Mouse (Mus musculus) hindbrain, postnatal 0 days (tissue): ENCODE data around the gene Gm5475. TPM values are rescaled to one million over a fixed set of nuclear protein-coding genes. Genes with fewer than 3 reads are reported as not detected.

Source experiments
- ATAC-seq: fragments of 200-750 bp; cut with Nextera tagmentation; 2 replicates; pipeline ENCODE4 v1.8.0; 2017; ENCODE audit warnings: mild to moderate bottlenecking, moderate TSS enrichment, moderate library complexity
- DNase-seq: peaks from one replicate; pipeline ENCODE4 v3.0.0-alpha.2; 2015; ENCODE audit warnings: low spot score
- H3K27ac ChIP-seq: fragments of 300-500 bp; sonication (generic); 2 replicates; pipeline ENCODE4 v1.5.1; 2014; ENCODE audit warnings: mild to moderate bottlenecking
- H3K27me3 ChIP-seq: fragments of 300-500 bp; sonication (generic); 2 replicates; pipeline ENCODE4 v1.6.1; 2014; ENCODE audit warnings: low read length, mixed read lengths; ENCODE audit not compliant: insufficient read depth
- H3K36me3 ChIP-seq: fragments of 300-500 bp; sonication (generic); 2 replicates; pipeline ENCODE4 v1.6.1; 2014; ENCODE audit warnings: low read length, mixed read lengths; ENCODE audit not compliant: insufficient read depth
- H3K4me1 ChIP-seq: fragments of 300-500 bp; sonication (generic); 2 replicates; pipeline ENCODE4 v1.6.1; 2014; ENCODE audit warnings: antibody characterized with exemption, low read length, mixed read lengths; ENCODE audit not compliant: insufficient read depth
- H3K4me2 ChIP-seq: fragments of 300-500 bp; sonication (generic); 2 replicates; pipeline ENCODE4 v1.6.1; 2014; ENCODE audit warnings: low read depth, mild to moderate bottlenecking, low read length, moderate library complexity, mixed read lengths
- H3K4me3 ChIP-seq: fragments of 300-500 bp; sonication (generic); 2 replicates; pipeline ENCODE4 v1.5.1; 2014; ENCODE audit warnings: low read length
- H3K9ac ChIP-seq: fragments of 300-500 bp; sonication (generic); replicated peaks from 2 replicates; pipeline ENCODE4 v1.6.1; 2014; ENCODE audit warnings: mild to moderate bottlenecking, low read length, moderate library complexity, mixed read lengths
- H3K9me3 ChIP-seq: fragments of 300-500 bp; sonication (generic); 2 replicates; pipeline ENCODE4 v1.6.1; 2016; ENCODE audit warnings: low read length, mixed read lengths
- CTCF ChIP-seq: IDR thresholded peaks from 2 replicates; pipeline ENCODE4 v1.5.1; 2016; ENCODE audit warnings: antibody characterized with exemption, control low read depth, low read depth
- WGBS: fragments of 180-500 bp; shearing (Covaris S2); extraction: QIAGEN DNeasy Blood & Tissue Kit; methylation state at CpG from one replicate; pipeline ENCODE4 v1.1.7; 2014; 5-methylcytosine and 5-hydroxymethylcytosine counted together
- polyA plus RNA-seq: library from polyadenylated mRNA; unstranded; fragments of >200 nt; fragmentation: Nextera tagmentation; extraction: Ambion mirVana; gene quantifications from 2 replicates; pipeline ENCODE4 v1.2.1, GENCODE M21; 2015
- total RNA-seq: library from RNA; depleted of rRNA; stranded (reverse); fragments of >200 nt; gene quantifications from 2 replicates; pipeline ENCODE4 v1.2.3, GENCODE M21; 2014

Gm5475 gene
- total and polyA plus RNA-seq, 2 experiments from 2014 or later: 0.10 TPM; not detected in 1

GRCm38 (mm10) chr15:100423916-100424315 is 2.0 kb downstream of the Gm5475 start:
- DNase-seq (peak; percentile 33), ATAC-seq (no peak)
- no peaks in the 10 kb centered on the region for H3K9me3 ChIP-seq
- H3K36me3 ChIP-seq: no peaks in the 10 kb centered on the region
- H3K4me1 ChIP-seq: peaks cover 17% of the 10 kb centered on the region; the same call in 1 of the 2 replicates
- peak overlapping the region; percentile 97 for H3K4me2 ChIP-seq
- no peak overlapping the region for H3K27ac ChIP-seq
- H3K4me3 ChIP-seq: peak overlapping the region; percentile 90
- peak overlapping the region; percentile 91; the same call in 1 of the 2 replicates for H3K9ac ChIP-seq
- no peaks in the 10 kb centered on the region for H3K27me3 ChIP-seq
- 2% methylated on average over 14 of the region's 14 CpGs for WGBS
- no peak for TF ChIP-seq CTCF

- WGBS: 27% methylated on average over 17 of the region's 17 CpGs
- Histone ChIP-seq H3K36me3 (no peaks in the 10 kb centered on the region), H3K27me3 (no peaks in the 10 kb centered on the region), H3K9me3 (no peaks in the 10 kb centered on the region), H3K9ac (no peak within 1 kb of the TSS), H3K27ac (no peak within 1 kb of the TSS), H3K4me1 (peaks cover 13% of the 10 kb centered on the region; the same call in 1 of the 2 replicates), H3K4me2 (peak within 1 kb of the TSS; percentile 97), H3K4me3 (peak within 1 kb of the TSS; percentile 90)
- ATAC-seq: no peak
- DNase-seq: no peak
- no peak for TF ChIP-seq CTCF
These were observed 2.6 kb downstream of the Gm5475 start, which contains the start of gene Slc11a2 for GRCm38 (mm10) chr15:100424396-100425122. Slc11a2 (minus strand) TSS chr15:100425072.

- no peak overlapping the region for H3K4me2 ChIP-seq
- H3K9ac ChIP-seq: no peak overlapping the region
- 88% methylated on average over 13 of the region's 13 CpGs for WGBS
- no peak for DNase-seq
- peaks cover 9% of the 10 kb centered on the region for H3K4me1 ChIP-seq
- no peaks in the 10 kb centered on the region for H3K36me3 ChIP-seq
- H3K27me3 ChIP-seq: no peaks in the 10 kb centered on the region
- H3K4me3 ChIP-seq: no peak overlapping the region
- no peak for ATAC-seq
- H3K27ac ChIP-seq: no peak overlapping the region
- no peaks in the 10 kb centered on the region for H3K9me3 ChIP-seq
- TF ChIP-seq CTCF: no peak
These were observed 6.5 kb downstream of the Gm5475 start for GRCm38 (mm10) chr15:100428296-100428905.

- no peak overlapping the region for H3K9ac ChIP-seq
- H3K4me2 ChIP-seq: no peak overlapping the region
- H3K4me1 ChIP-seq: peaks cover 4% of the 10 kb centered on the region
- peak overlapping the region; percentile 71 for H3K27ac ChIP-seq
- DNase-seq: peak; percentile 86
- ATAC-seq: peak; percentile 94
- TF ChIP-seq CTCF: no peak
- no peaks in the 10 kb centered on the region for H3K27me3 ChIP-seq
- no peaks in the 10 kb centered on the region for H3K36me3 ChIP-seq
- H3K4me3 ChIP-seq: no peak overlapping the region
- 47% methylated on average over 11 of the region's 11 CpGs for WGBS
- H3K9me3 ChIP-seq: no peaks in the 10 kb centered on the region
These were observed 8.1 kb downstream of the Gm5475 start for GRCm38 (mm10) chr15:100429959-100430565.

GRCm38 (mm10) chr15:100433234-100433633 is 11.3 kb downstream of the Gm5475 start:
- Histone ChIP-seq H3K9me3 (no peaks in the 10 kb centered on the region), H3K36me3 (no peaks in the 10 kb centered on the region), H3K27me3 (no peaks in the 10 kb centered on the region), H3K9ac (no peak overlapping the region), H3K4me3 (no peak overlapping the region), H3K4me1 (peaks cover 4% of the 10 kb centered on the region), H3K27ac (no peak overlapping the region), H3K4me2 (no peak overlapping the region)
- WGBS: 73% methylated on average over 4 of the region's 4 CpGs
- TF ChIP-seq CTCF: no peak
- DNase-seq: no peak
- no peak for ATAC-seq

- H3K4me3 ChIP-seq: no peak overlapping the region
- H3K4me1 ChIP-seq: no peaks in the 10 kb centered on the region
- H3K27ac ChIP-seq: no peak overlapping the region
- ATAC-seq (no peak), DNase-seq (no peak)
- H3K36me3 ChIP-seq: no peaks in the 10 kb centered on the region
- no peak overlapping the region for H3K4me2 ChIP-seq
- no peaks in the 10 kb centered on the region for H3K27me3 ChIP-seq
- TF ChIP-seq CTCF: no peak
- no peaks in the 10 kb centered on the region for H3K9me3 ChIP-seq
- WGBS: 84% methylated on average over 4 of the region's 4 CpGs
- no peak overlapping the region for H3K9ac ChIP-seq
These were observed 14.2 kb downstream of the Gm5475 start for GRCm38 (mm10) chr15:100436112-100436511.

GRCm38 (mm10) chr15:100436518-100436917 is 14.6 kb downstream of the Gm5475 start:
- H3K27ac ChIP-seq: no peak overlapping the region
- no peak overlapping the region for H3K4me3 ChIP-seq
- DNase-seq (no peak), ATAC-seq (no peak)
- H3K36me3 ChIP-seq: no peaks in the 10 kb centered on the region
- no peak overlapping the region for H3K4me2 ChIP-seq
- H3K9me3 ChIP-seq: no peaks in the 10 kb centered on the region
- no peaks in the 10 kb centered on the region for H3K4me1 ChIP-seq
- no peak for TF ChIP-seq CTCF
- H3K9ac ChIP-seq: no peak overlapping the region
- WGBS: 61% methylated on average over 10 of the region's 10 CpGs
- H3K27me3 ChIP-seq: no peaks in the 10 kb centered on the region
